Mouse (Mus musculus): ENCODE measurements around the gene Trim5. TPM values are rescaled to one million over a fixed set of nuclear protein-coding genes. Genes with fewer than 3 reads are reported as not detected.
"Not testable (repeated sequence)": the region's sequence is repeated elsewhere in the genome, so short reads cannot be mapped to it uniquely, and the experiment has no call there.

Trim5 gene
- 0.15 and 0.30 TPM in 2 replicates for polyA plus RNA-seq (2015; fragmentation: Nextera tagmentation; extraction: Ambion mirVana)

- not testable (repeated sequence) for H3K4me1 ChIP-seq; H3K36me3 ChIP-seq (replicated peaks); H3K9ac ChIP-seq; H3K27me3 ChIP-seq (replicated peaks); H3K4me3 ChIP-seq; H3K4me2 ChIP-seq; H3K9me3 ChIP-seq; H3K27ac ChIP-seq; ATAC-seq (replicated peaks)
- WGBS, result 44% methylated on average over 14 of the region's 14 CpGs
Observed at GRCm38 (mm10) chr7:104287576-104288443, at the start of gene Trim5. Gene Trim5, minus strand, starts transcription at chr7:104288094.

GRCm38 (mm10) chr7:104335547-104335946 is 47.7 kb upstream of the Trim5 start:
- WGBS, result 80% methylated on average over 3 of the region's 3 CpGs
- H3K27me3 ChIP-seq (replicated peaks); H3K27ac ChIP-seq; ATAC-seq (replicated peaks); H3K36me3 ChIP-seq (replicated peaks); H3K4me2 ChIP-seq; H3K4me1 ChIP-seq; H3K9ac ChIP-seq; H3K9me3 ChIP-seq; H3K4me3 ChIP-seq: not testable (repeated sequence)

GRCm38 (mm10) chr7:104329171-104329570 is 41.3 kb upstream of the Trim5 start, which contains the start of gene Trim34b:
Gene Trim34b, plus strand, starts transcription at chr7:104329471.
- not testable (repeated sequence) for H3K27me3 ChIP-seq (replicated peaks); H3K9me3 ChIP-seq; H3K4me3 ChIP-seq; H3K36me3 ChIP-seq (replicated peaks); H3K4me1 ChIP-seq; H3K9ac ChIP-seq; ATAC-seq (replicated peaks); H3K27ac ChIP-seq; H3K4me2 ChIP-seq
- 91% methylated on average over 2 of the region's 2 CpGs for WGBS

- H3K9me3 ChIP-seq, result no peaks in the 10 kb centered on the region
- 86% methylated on average over 9 of the region's 9 CpGs for WGBS
- no peaks in the 10 kb centered on the region for H3K36me3 ChIP-seq (replicated peaks)
- no peaks in the 10 kb centered on the region for H3K27me3 ChIP-seq (replicated peaks)
- no peak overlapping the region for H3K9ac ChIP-seq
- H3K4me3 ChIP-seq, result no peak overlapping the region
- ATAC-seq (replicated peaks), result no peak
- H3K4me1 ChIP-seq, result no peaks in the 10 kb centered on the region
- H3K4me2 ChIP-seq, result no peak overlapping the region
- H3K27ac ChIP-seq, result no peak overlapping the region
Observed at GRCm38 (mm10) chr7:104322028-104322427, 34.1 kb upstream of the Trim5 start.

- H3K27me3 ChIP-seq (replicated peaks); H3K4me1 ChIP-seq; H3K27ac ChIP-seq; H3K36me3 ChIP-seq (replicated peaks); H3K9me3 ChIP-seq; H3K9ac ChIP-seq; ATAC-seq (replicated peaks): not testable (repeated sequence)
- Histone ChIP-seq H3K4me3 (peak within 1 kb of the TSS; percentile 15), H3K4me2 (peak within 1 kb of the TSS; percentile 30)
- 19% methylated on average over 4 of the region's 4 CpGs for WGBS
Observed at GRCm38 (mm10) chr7:104315369-104316080, 27.6 kb upstream of the Trim5 start, which contains the start of gene Trim12a. Gene Trim12a, minus strand, starts transcription at chr7:104315466.

GRCm38 (mm10) chr7:104314796-104315353 is 27.0 kb upstream of the Trim5 start:
- peak overlapping the region; percentile 30 for H3K4me2 ChIP-seq
- no peaks in the 10 kb centered on the region for H3K27me3 ChIP-seq (replicated peaks)
- ATAC-seq (replicated peaks), result no peak
- WGBS, result 18% methylated on average over 15 of the region's 15 CpGs
- peak overlapping the region; percentile 15 for H3K4me3 ChIP-seq
- H3K9ac ChIP-seq, result no peak overlapping the region
- no peaks in the 10 kb centered on the region for H3K36me3 ChIP-seq (replicated peaks)
- no peak overlapping the region for H3K27ac ChIP-seq
- no peaks in the 10 kb centered on the region for H3K9me3 ChIP-seq
- H3K4me1 ChIP-seq, result no peaks in the 10 kb centered on the region

- no peaks in the 10 kb centered on the region for H3K27me3 ChIP-seq (replicated peaks)
- no peak for ATAC-seq (replicated peaks)
- WGBS, result 85% methylated on average over 5 of the region's 5 CpGs
Observed at GRCm38 (mm10) chr7:104291638-104292400, 3.9 kb upstream of the Trim5 start.

GRCm38 (mm10) chr7:104290641-104291040 is 2.7 kb upstream of the Trim5 start:
- Histone ChIP-seq H3K27ac (no peak overlapping the region), H3K4me1 (no peaks in the 10 kb centered on the region), H3K4me2 (no peak overlapping the region), H3K36me3 (replicated peaks) (no peaks in the 10 kb centered on the region), H3K9ac (no peak overlapping the region), H3K9me3 (no peaks in the 10 kb centered on the region), H3K4me3 (no peak overlapping the region), H3K27me3 (replicated peaks) (no peaks in the 10 kb centered on the region)
- WGBS, result 85% methylated on average over 1 of the region's 1 CpGs
- ATAC-seq (replicated peaks), result no peak

More at GRCm38 (mm10) chr7:104291638-104292400, 3.9 kb upstream of the Trim5 start:
- H3K9ac ChIP-seq, result no peak overlapping the region
- H3K27ac ChIP-seq, result no peak overlapping the region
- no peak overlapping the region for H3K4me3 ChIP-seq
- H3K36me3 ChIP-seq (replicated peaks), result no peaks in the 10 kb centered on the region
- H3K9me3 ChIP-seq, result no peaks in the 10 kb centered on the region
- no peak overlapping the region for H3K4me2 ChIP-seq
- H3K4me1 ChIP-seq, result no peaks in the 10 kb centered on the region

- H3K4me3 ChIP-seq; H3K9me3 ChIP-seq; ATAC-seq (replicated peaks); H3K27ac ChIP-seq; H3K9ac ChIP-seq; H3K4me1 ChIP-seq; H3K36me3 ChIP-seq (replicated peaks); H3K4me2 ChIP-seq; H3K27me3 ChIP-seq (replicated peaks): not testable (repeated sequence)
- WGBS, result 89% methylated on average over 3 of the region's 3 CpGs
Observed at GRCm38 (mm10) chr7:104279361-104279760, 8.5 kb downstream of the Trim5 start.

- 88% methylated on average over 3 of the region's 5 CpGs for WGBS
- H3K36me3 ChIP-seq (replicated peaks); H3K27ac ChIP-seq; H3K9me3 ChIP-seq; H3K9ac ChIP-seq; H3K4me1 ChIP-seq; H3K4me2 ChIP-seq; ATAC-seq (replicated peaks); H3K27me3 ChIP-seq (replicated peaks); H3K4me3 ChIP-seq: not testable (repeated sequence)
Observed at GRCm38 (mm10) chr7:104265335-104265734, 22.6 kb downstream of the Trim5 start.

- 91% methylated on average over 4 of the region's 4 CpGs for WGBS
Observed at GRCm38 (mm10) chr7:104260380-104260779, 27.5 kb downstream of the Trim5 start.

More at GRCm38 (mm10) chr7:104260380-104260779, 27.5 kb downstream of the Trim5 start:
- not testable (repeated sequence) for H3K9ac ChIP-seq; H3K27me3 ChIP-seq (replicated peaks); H3K4me3 ChIP-seq; H3K4me2 ChIP-seq; ATAC-seq (replicated peaks); H3K4me1 ChIP-seq; H3K9me3 ChIP-seq; H3K27ac ChIP-seq; H3K36me3 ChIP-seq (replicated peaks)
